Mouse (Mus musculus) hindbrain, embryonic 13.5 days (tissue): ENCODE measurements around the gene Ubl5. TPM values are rescaled to one million over a fixed set of nuclear protein-coding genes. Genes with fewer than 3 reads are reported as not detected.
A peak's percentile ranks its signal among the peaks of the same experiment; 100 is the strongest.

Source experiments
- ATAC-seq: fragments of 200-750 bp; cut with Nextera tagmentation; 2 replicates; pipeline ENCODE4 v1.8.0; 2017; ENCODE audit warnings: moderate TSS enrichment; ENCODE audit not compliant: low FRiP score
- H3K27ac ChIP-seq: fragments of 300-500 bp; sonication (generic); 2 replicates; pipeline ENCODE4 v1.5.1; 2015; ENCODE audit warnings: inconsistent platforms, mild to moderate bottlenecking, moderate library complexity
- H3K27me3 ChIP-seq: fragments of 300-500 bp; sonication (generic); 2 replicates; pipeline ENCODE4 v1.6.1; 2015; ENCODE audit warnings: mild to moderate bottlenecking, inconsistent platforms
- H3K36me3 ChIP-seq: fragments of 300-500 bp; sonication (generic); 2 replicates; pipeline ENCODE4 v1.6.1; 2015; ENCODE audit warnings: mild to moderate bottlenecking, inconsistent platforms
- H3K4me1 ChIP-seq: fragments of 300-500 bp; sonication (generic); replicated peaks from 2 replicates; pipeline ENCODE4 v1.6.1; 2015; ENCODE audit warnings: inconsistent platforms
- H3K4me2 ChIP-seq: fragments of 300-500 bp; sonication (generic); 2 replicates; pipeline ENCODE4 v1.6.1; 2015; ENCODE audit warnings: inconsistent platforms, mild to moderate bottlenecking, moderate library complexity
- H3K4me3 ChIP-seq: fragments of 300-500 bp; sonication (generic); 2 replicates; pipeline ENCODE4 v1.5.1; 2015; ENCODE audit warnings: mild to moderate bottlenecking, inconsistent platforms
- H3K9ac ChIP-seq: fragments of 300-500 bp; sonication (generic); 2 replicates; pipeline ENCODE4 v1.6.1; 2015; ENCODE audit warnings: mild to moderate bottlenecking, inconsistent platforms
- H3K9me3 ChIP-seq: fragments of 300-500 bp; sonication (generic); 2 replicates; pipeline ENCODE4 v1.6.1; 2016; ENCODE audit warnings: inconsistent platforms
- WGBS: fragments of 180-500 bp; shearing (Covaris S2); methylation state at CpG from one replicate; pipeline ENCODE4 v1.1.7; 2015; 5-methylcytosine and 5-hydroxymethylcytosine counted together
- polyA plus RNA-seq: library from polyadenylated mRNA; unstranded; fragments of >200 nt; fragmentation: Nextera tagmentation; extraction: Ambion mirVana; gene quantifications from 2 replicates; pipeline ENCODE4 v1.2.1, GENCODE M21; 2015

Gene Ubl5
- polyA plus RNA-seq, 1 experiment from 2014 or later = 520 TPM

DNA sequence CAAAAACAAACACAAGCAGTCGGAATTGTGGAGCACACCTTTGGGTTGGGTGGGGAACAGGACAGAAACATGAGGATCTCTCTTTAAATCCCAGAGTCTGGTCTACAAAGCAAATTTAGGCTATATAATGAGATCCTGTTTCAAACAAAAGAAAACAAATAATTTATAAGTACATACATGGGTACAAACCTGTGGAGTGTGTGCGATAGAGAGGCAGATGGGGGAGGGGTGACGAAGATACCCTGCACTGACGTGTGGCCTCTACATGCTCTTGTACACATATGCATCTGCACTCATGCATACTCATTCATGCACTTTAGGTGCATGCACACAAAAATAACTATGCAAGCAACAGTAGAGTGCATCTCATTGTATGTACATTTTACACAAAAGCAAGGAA is 3.2 kb upstream of the Ubl5 start:
- no peak overlapping the region for H3K9ac ChIP-seq
- peaks cover 32% of the 10 kb centered on the region for H3K4me1 ChIP-seq
- H3K27ac ChIP-seq = no peak overlapping the region
- H3K4me2 ChIP-seq = no peak overlapping the region
- no peaks in the 10 kb centered on the region for H3K9me3 ChIP-seq
- WGBS = 87% methylated on average over 4 of the region's 4 CpGs
- H3K36me3 ChIP-seq = peaks cover 26% of the 10 kb centered on the region
- no peaks in the 10 kb centered on the region for H3K27me3 ChIP-seq
- no peak overlapping the region for H3K4me3 ChIP-seq
- no peak for ATAC-seq

GRCm38 (mm10) chr9:20641501-20641900 is 1.2 kb upstream of the Ubl5 start:
- 36% methylated on average over 6 of the region's 6 CpGs for WGBS
- Histone ChIP-seq H3K4me2 (peak overlapping the region; percentile 97), H3K27ac (peak overlapping the region; percentile 95), H3K9me3 (no peaks in the 10 kb centered on the region), H3K27me3 (no peaks in the 10 kb centered on the region), H3K36me3 (peaks cover 29% of the 10 kb centered on the region), H3K9ac (peak overlapping the region; percentile 94), H3K4me1 (peaks cover 47% of the 10 kb centered on the region), H3K4me3 (peak overlapping the region; percentile 94)
- ATAC-seq = no peak

GRCm38 (mm10) chr9:20642896-20643466 is 303 bp downstream of the Ubl5 start:
- Histone ChIP-seq H3K4me2 (peak overlapping the region; percentile 97), H3K27me3 (no peaks in the 10 kb centered on the region), H3K9me3 (no peaks in the 10 kb centered on the region), H3K36me3 (peaks cover 32% of the 10 kb centered on the region), H3K4me3 (peak overlapping the region; percentile 94), H3K27ac (peak overlapping the region; percentile 95), H3K4me1 (peaks cover 49% of the 10 kb centered on the region), H3K9ac (peak overlapping the region; percentile 94)
- peak; percentile 83 for ATAC-seq
- under 1% methylated on average over 30 of the region's 30 CpGs for whole genome bisulfite sequencing

- Histone ChIP-seq H3K4me2 (peak overlapping the region; percentile 97), H3K27me3 (no peaks in the 10 kb centered on the region), H3K9me3 (no peaks in the 10 kb centered on the region), H3K27ac (peak overlapping the region; percentile 95), H3K36me3 (peaks cover 32% of the 10 kb centered on the region), H3K9ac (peak overlapping the region; percentile 94), H3K4me3 (peak overlapping the region; percentile 94), H3K4me1 (peaks cover 49% of the 10 kb centered on the region)
- 12% methylated on average over 13 of the region's 13 CpGs for WGBS
- no peak for ATAC-seq
These were observed 1.1 kb downstream of the Ubl5 start for GRCm38 (mm10) chr9:20643781-20644180.

DNA sequence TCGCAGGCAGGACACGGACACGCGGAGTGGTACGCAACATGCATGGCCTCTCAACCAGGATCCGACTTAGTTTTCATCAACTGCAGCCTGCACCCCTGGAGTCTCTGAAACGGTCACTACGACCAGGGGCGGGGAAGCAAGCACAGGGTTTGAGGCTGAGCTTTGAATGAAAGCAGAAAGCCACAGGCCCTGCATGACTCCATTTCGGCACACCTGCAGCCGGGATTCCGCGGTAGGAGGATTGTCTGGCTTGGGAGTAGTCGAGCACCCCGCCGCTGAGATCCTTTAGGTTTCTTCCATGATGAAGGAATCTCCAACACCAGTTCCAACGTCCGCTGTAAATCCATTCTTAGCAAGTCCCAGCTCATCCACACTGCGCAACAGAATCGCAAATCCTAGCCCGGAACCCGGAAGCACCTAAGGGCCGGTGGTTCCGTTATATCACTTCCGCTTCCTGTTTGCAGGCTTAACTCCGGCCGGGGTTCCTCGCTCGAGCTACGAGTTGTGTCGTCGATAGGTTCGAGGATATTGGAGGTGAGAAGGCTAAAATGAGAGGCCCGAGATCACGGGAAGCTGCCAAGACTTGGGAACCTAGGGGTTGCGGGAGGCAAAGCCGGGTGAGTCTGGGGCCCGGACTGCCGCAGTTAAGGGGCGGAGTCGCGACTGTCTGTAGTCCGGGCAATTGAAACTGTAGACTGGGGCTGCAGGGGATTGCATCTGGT is 1.8 kb downstream of the Ubl5 start, which contains the start of gene Fbxl12:
Gene Fbxl12 (minus strand): TSS at position 408 of the 722 bp plus-strand sequence.
- H3K9me3 ChIP-seq = no peaks in the 10 kb centered on the region
- peaks cover 44% of the 10 kb centered on the region for H3K4me1 ChIP-seq
- H3K4me2 ChIP-seq = peak within 1 kb of the TSS; percentile 97
- peak within 1 kb of the TSS; percentile 94 for H3K4me3 ChIP-seq
- no peaks in the 10 kb centered on the region for H3K27me3 ChIP-seq
- peaks cover 34% of the 10 kb centered on the region for H3K36me3 ChIP-seq
- under 1% methylated on average over 43 of the region's 43 CpGs for WGBS
- peak within 1 kb of the TSS; percentile 94 for H3K9ac ChIP-seq
- ATAC-seq = peak; percentile 18; the same call in 1 of the 2 replicates
- H3K27ac ChIP-seq = peak within 1 kb of the TSS; percentile 95

GRCm38 (mm10) chr9:20645121-20645520 is 2.4 kb downstream of the Ubl5 start:
- no peak for ATAC-seq
- Histone ChIP-seq H3K4me3 (peak overlapping the region; percentile 94), H3K9ac (peak overlapping the region; percentile 94), H3K27ac (peak overlapping the region; percentile 95), H3K4me1 (peaks cover 38% of the 10 kb centered on the region), H3K27me3 (no peaks in the 10 kb centered on the region), H3K9me3 (no peaks in the 10 kb centered on the region), H3K36me3 (peaks cover 36% of the 10 kb centered on the region), H3K4me2 (peak overlapping the region; percentile 97)
- 6% methylated on average over 17 of the region's 17 CpGs for WGBS

DNA sequence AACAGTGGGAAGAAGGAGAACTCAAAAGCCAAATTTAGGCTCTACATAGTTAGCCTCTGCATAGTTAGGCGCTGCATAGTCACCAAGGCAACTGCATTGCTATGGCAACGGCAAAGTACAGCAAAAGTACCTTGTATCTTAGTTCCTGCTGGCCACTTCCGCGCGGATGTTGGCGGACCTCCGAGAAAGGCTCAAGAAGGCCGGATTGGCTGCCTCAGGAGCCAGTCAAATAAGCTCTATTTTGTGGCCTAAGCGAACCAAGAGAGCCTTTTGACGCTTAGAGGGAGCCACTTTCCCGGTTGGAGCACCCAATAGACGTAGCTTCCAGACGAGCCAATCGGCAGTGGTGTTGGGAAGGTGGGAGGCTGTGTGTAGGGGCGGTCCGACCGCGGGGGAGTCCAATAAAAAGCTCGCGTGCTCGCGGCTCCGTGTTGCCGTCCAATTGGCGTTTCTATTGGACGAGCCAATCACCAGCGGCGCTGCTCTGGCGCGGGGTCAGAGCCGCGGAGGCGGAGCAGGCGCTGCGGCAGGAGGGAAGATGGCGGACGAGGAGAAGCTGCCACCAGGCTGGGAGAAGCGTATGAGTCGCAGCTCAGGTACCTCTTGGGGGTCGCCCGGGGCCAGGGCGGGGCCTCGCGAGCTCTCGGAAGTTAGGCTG is 9.1 kb downstream of the Ubl5 start, which contains the start of gene Pin1:
Gene Pin1 (plus strand): TSS at position 494 of the 658 bp plus-strand sequence.
- peak within 1 kb of the TSS; percentile 93 for H3K9ac ChIP-seq
- peak within 1 kb of the TSS; percentile 82 for H3K4me2 ChIP-seq
- peak; percentile 99 for ATAC-seq

DNA sequence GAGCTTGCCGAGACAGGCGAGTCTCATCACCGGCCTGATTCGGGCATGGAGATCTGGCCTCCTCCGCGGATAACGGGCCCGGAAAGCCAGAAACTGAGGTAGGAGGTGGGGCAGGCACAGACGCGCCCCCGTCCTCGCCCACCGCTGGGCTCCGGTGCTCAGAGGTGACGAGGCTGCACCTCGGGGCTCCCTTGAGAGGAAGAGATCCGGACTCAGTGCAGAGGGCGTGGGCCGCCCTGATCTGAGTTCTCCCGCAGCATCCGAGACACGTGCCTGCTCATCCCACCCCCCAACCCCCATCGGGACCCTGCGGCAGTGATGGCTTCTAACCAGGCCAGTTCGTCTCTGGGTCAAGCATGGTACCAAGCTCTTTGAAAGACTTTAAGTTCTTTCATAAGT is 9.6 kb downstream of the Ubl5 start:
- peak overlapping the region; percentile 93 for H3K9ac ChIP-seq
- no peaks in the 10 kb centered on the region for H3K27me3 ChIP-seq
- peak; percentile 48; the same call in 1 of the 2 replicates for ATAC-seq
- H3K36me3 ChIP-seq = peaks cover 56% of the 10 kb centered on the region
- no peaks in the 10 kb centered on the region for H3K9me3 ChIP-seq
- under 1% methylated on average over 25 of the region's 25 CpGs for WGBS
- H3K27ac ChIP-seq = peak overlapping the region; percentile 25
- H3K4me3 ChIP-seq = peak overlapping the region; percentile 95
- H3K4me2 ChIP-seq = peak overlapping the region; percentile 82
- H3K4me1 ChIP-seq = peaks cover 54% of the 10 kb centered on the region

More for the DNA sequence above, 9.1 kb downstream of the Ubl5 start, which contains the start of gene Pin1:
- under 1% methylated on average over 44 of the region's 45 CpGs for WGBS
- Histone ChIP-seq H3K27ac (peak within 1 kb of the TSS; percentile 72), H3K4me1 (peaks cover 48% of the 10 kb centered on the region), H3K4me3 (peak within 1 kb of the TSS; percentile 95), H3K27me3 (no peaks in the 10 kb centered on the region), H3K36me3 (peaks cover 56% of the 10 kb centered on the region), H3K9me3 (no peaks in the 10 kb centered on the region)

DNA sequence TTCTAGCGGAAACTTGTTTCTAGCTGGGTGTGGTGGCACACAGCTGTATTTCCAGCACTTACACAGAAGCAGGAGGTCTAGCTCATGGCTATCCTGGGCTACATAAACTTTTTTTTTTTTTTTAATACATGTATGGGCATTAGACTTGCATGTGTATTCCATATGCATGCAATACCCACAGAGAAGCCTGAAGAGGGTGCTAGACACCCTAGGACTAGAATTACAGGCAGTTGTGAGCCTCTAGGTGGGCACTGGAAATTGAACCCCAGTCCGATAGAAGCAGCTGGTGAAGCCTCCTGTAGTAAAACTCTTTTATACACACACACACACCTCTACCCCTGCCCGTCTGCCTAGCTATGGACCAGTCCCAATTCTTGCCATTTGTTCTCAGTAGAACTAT is 11.2 kb downstream of the Ubl5 start:
- over 99% methylated on average over 3 of the region's 3 CpGs for WGBS

DNA sequence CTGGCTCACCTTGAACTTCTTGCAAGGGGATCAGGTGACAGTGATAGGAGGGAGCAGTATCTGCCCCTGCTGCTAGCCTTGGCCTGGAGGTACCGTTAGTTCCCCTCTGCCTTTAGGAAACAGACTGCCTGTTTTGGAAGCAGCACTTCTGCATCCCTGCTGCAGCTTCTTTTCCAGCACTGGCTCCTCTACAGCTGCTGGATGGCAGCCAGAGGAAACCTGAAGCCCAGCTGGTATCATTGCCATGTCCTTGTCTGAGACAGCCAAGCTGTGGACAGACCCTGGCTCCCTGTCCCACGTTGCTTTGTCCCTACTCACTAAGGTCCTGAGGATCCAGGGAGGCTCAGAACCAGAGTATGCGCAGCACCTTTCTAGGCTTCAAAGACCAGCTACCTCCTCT is 14.9 kb downstream of the Ubl5 start:
- Histone ChIP-seq H3K4me1 (peaks cover 55% of the 10 kb centered on the region), H3K4me2 (no peak overlapping the region), H3K9ac (no peak overlapping the region), H3K27ac (peak overlapping the region; percentile 60), H3K4me3 (no peak overlapping the region), H3K27me3 (no peaks in the 10 kb centered on the region), H3K36me3 (peaks cover 77% of the 10 kb centered on the region), H3K9me3 (no peaks in the 10 kb centered on the region)
- ATAC-seq = no peak
- 88% methylated on average over 3 of the region's 3 CpGs for WGBS

More for the DNA sequence above, 11.2 kb downstream of the Ubl5 start:
- Histone ChIP-seq H3K4me3 (no peak overlapping the region), H3K27me3 (no peaks in the 10 kb centered on the region), H3K27ac (no peak overlapping the region), H3K9ac (no peak overlapping the region), H3K4me1 (peaks cover 58% of the 10 kb centered on the region), H3K9me3 (no peaks in the 10 kb centered on the region), H3K36me3 (peaks cover 57% of the 10 kb centered on the region), H3K4me2 (peak overlapping the region; percentile 82; the same call in 1 of the 2 replicates)
- ATAC-seq = no peak

DNA sequence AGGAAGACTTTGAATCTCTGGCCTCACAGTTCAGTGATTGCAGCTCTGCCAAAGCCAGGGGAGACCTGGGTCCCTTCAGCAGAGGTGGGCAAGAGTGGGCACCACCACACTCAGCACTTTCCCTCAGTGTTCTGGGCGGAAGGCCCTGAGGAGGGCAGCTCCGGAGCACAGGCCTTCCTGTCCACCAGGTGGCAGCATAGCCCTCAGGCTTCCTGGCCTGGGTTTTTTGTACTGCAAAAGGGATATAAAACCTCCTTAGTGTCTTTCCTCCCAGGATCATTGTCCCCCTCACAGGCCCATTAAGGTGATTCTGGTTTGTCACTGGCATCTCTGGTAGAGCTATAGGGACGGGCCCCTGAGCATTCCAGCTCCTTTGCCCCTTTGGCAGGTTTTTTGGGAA is 19.6 kb downstream of the Ubl5 start:
- Histone ChIP-seq H3K4me2 (no peak overlapping the region), H3K36me3 (peaks cover 66% of the 10 kb centered on the region)
- no peak; the same call in 1 of the 2 replicates for ATAC-seq

DNA sequence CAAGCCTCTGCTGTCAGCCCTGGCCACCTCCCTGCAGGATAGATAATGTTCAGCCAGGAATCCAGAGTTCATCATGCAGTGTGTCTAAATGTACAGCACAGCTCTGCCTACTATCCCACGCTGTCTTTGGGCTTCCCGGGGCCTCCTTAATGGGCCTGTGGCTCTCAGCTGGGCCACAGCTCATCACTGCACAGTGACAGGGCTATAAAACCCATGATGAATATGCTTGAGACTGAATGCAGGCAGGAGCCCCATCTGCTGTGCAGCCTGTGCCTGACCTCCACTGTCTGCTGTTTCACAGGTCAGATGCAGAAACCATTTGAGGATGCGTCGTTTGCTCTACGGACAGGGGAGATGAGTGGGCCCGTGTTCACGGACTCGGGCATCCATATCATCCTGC is 20.2 kb downstream of the Ubl5 start:
- Histone ChIP-seq H3K27ac (peak overlapping the region; percentile 93), H3K4me2 (no peak overlapping the region), H3K9ac (peak overlapping the region; percentile 62), H3K4me3 (no peak overlapping the region), H3K36me3 (peaks cover 62% of the 10 kb centered on the region), H3K27me3 (no peaks in the 10 kb centered on the region), H3K9me3 (no peaks in the 10 kb centered on the region), H3K4me1 (peaks cover 61% of the 10 kb centered on the region)
- WGBS = 43% methylated on average over 8 of the region's 8 CpGs
- peak; percentile 25 for ATAC-seq

More for the DNA sequence above, 19.6 kb downstream of the Ubl5 start:
- Histone ChIP-seq H3K4me3 (no peak overlapping the region), H3K4me1 (peaks cover 60% of the 10 kb centered on the region), H3K9me3 (no peaks in the 10 kb centered on the region), H3K9ac (peak overlapping the region; percentile 62), H3K27me3 (no peaks in the 10 kb centered on the region), H3K27ac (peak overlapping the region; percentile 93)
- WGBS = 53% methylated on average over 3 of the region's 3 CpGs
